Mouse (Mus musculus) gastrocnemius, adult 2 months (tissue): Measurements from ENCODE around the gene Rex1bd. TPM values are rescaled to one million over a fixed set of nuclear protein-coding genes. Genes with fewer than 3 reads are reported as not detected.

Experiments used
- DNase-seq: peaks from one replicate; pipeline ENCODE4 v3.0.0; 2022
- H3K27ac ChIP-seq: fragments of 200-600 bp; 2 replicates; pipeline ENCODE4 v1.8.1; 2022; ENCODE audit warnings: mild to moderate bottlenecking
- H3K4me3 ChIP-seq: fragments of 200-600 bp; 2 replicates; pipeline ENCODE4 v1.8.1; 2022; ENCODE audit warnings: mild to moderate bottlenecking, moderate library complexity
- CTCF ChIP-seq: fragments of 200-600 bp; IDR thresholded peaks from 2 replicates; pipeline ENCODE4 v1.8.1; 2022; ENCODE audit warnings: antibody characterized with exemption, mild to moderate bottlenecking, moderate library complexity
- intact Hi-C: fragments of 180-260 bp; cut with DNase I; formaldehyde crosslinking; loops from one replicate; pipeline ENCODE4 v1.15.1; 2025
- total RNA-seq, 2 experiments: library from RNA; stranded (reverse); gene quantifications; 2 replicates each; pipeline ENCODE4 v1.2.3; 2021

Gene Rex1bd
- total RNA-seq, 2 experiments from 2014 or later = 146 to 148 TPM

GRCm38 (mm10) chr8:70494416-70494945 is 12.1 kb downstream of the Rex1bd start:
- intact Hi-C loops = no loop called here
- DNase-seq = no peak
- peak overlapping the region; percentile 34; the same call in 1 of the 2 replicates for H3K4me3 ChIP-seq
- H3K27ac ChIP-seq = no peak overlapping the region
- no peak for TF ChIP-seq CTCF

DNA sequence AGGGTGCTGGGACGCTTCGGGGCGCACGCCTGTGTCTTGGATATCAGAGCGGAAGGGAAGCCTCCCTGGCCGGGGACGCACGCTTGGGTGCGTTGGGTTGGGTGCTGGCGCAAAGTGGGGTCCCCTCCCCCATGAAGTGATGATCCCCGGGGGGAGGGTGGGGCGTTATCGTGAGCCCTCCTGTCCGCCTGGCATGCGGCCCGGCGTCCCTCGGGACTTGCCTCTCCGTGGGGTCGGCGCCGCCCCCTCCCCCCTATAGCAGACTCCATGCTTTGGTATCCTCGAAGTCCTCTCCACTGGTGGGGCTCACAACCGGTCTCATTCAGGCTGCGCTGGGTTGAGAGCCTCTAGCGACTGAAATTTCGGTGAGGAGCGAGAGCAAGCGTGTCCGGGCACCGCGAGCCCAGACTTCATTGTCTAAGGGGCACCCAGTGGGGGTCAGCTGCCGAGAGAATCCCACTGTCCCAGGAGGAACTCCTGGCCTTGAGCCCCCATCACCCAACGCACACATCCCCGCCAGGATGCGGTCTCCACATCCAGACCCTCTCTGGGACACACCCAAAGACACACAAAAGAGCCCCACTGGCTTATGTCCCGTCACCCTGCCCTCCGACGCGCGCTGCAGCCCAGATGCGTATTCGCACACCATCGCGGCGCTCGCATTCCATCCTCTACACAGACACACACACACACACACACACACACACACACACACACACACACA is 12.7 kb downstream of the Rex1bd start:
- intact Hi-C loops = loop anchor here (2.0 kb wide), 1 partner anchor 79 kb away; no protein-coding TSS in a partner anchor
- peak overlapping the region; percentile 31; the same call in 1 of the 2 replicates for H3K27ac ChIP-seq

GRCm38 (mm10) chr8:70492664-70493640 is 13.6 kb downstream of the Rex1bd start, which contains the start of gene Crlf1:
Crlf1 (plus strand) TSS chr8:70493158.
- DNase-seq = peak; percentile 51
- Histone ChIP-seq H3K27ac (peak within 1 kb of the TSS; percentile 31; the same call in 1 of the 2 replicates), H3K4me3 (peak within 1 kb of the TSS; percentile 76)
- TF ChIP-seq CTCF = no peak
- intact Hi-C loops = loop anchor here (2.0 kb wide), 1 partner anchor 78 kb away; no protein-coding TSS in a partner anchor

More for the DNA sequence above, 12.7 kb downstream of the Rex1bd start:
- peak overlapping the region; percentile 76 for H3K4me3 ChIP-seq
- no peak for TF ChIP-seq CTCF
- no peak for DNase-seq

GRCm38 (mm10) chr8:70490880-70491495 is 15.6 kb downstream of the Rex1bd start:
- DNase-seq = no peak
- intact Hi-C loops = no loop called here
- no peak overlapping the region for H3K4me3 ChIP-seq
- H3K27ac ChIP-seq = no peak overlapping the region
- no peak for TF ChIP-seq CTCF

GRCm38 (mm10) chr8:70490061-70490879 is 16.3 kb downstream of the Rex1bd start:
- H3K4me3 ChIP-seq = no peak overlapping the region
- no peak for DNase-seq
- H3K27ac ChIP-seq = no peak overlapping the region
- TF ChIP-seq CTCF = no peak
- intact Hi-C loops = no loop called here

GRCm38 (mm10) chr8:70489576-70489975 is 17.0 kb downstream of the Rex1bd start:
- H3K4me3 ChIP-seq = peak overlapping the region; percentile 69
- no peak for DNase-seq
- H3K27ac ChIP-seq = no peak overlapping the region
- TF ChIP-seq CTCF = no peak
- intact Hi-C loops = no loop called here

DNA sequence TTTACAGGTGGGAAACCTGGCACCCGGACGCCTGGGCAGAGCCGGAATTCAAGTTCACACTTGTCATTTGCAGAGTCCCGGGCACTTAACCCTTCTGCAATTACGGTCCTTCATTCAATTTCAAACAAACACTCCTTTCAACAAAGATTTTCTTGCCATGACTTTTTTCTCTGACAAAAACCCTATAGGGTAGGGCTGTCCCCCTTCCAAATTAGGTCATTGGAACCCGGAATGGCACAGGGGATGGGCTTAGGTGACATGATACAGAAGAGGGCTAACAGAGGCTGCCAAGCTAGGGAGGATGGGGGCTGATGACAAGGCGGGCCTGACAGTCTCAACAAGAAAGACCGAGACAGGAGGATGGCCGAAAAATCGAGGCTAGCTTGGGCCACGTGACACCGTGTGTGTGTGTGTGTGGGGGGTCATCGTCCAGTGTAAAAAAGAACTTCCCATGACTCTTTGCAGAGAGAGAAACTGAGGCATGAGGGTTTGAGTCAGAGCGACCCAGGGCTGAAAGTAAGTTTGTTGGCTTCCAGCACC is 17.6 kb downstream of the Rex1bd start:
- Histone ChIP-seq H3K4me3 (peak overlapping the region; percentile 69), H3K27ac (no peak overlapping the region)
- no peak for TF ChIP-seq CTCF
- intact Hi-C loops = no loop called here
- no peak for DNase-seq

- peak overlapping the region; percentile 63 for H3K4me3 ChIP-seq
These were observed 18.4 kb downstream of the Rex1bd start for GRCm38 (mm10) chr8:70487993-70488796.

GRCm38 (mm10) chr8:70486941-70487520 is 19.5 kb downstream of the Rex1bd start, which contains the start of gene Tmem59l:
Tmem59l (minus strand) TSS chr8:70487358.
- H3K27ac ChIP-seq = no peak within 1 kb of the TSS
- DNase-seq = no peak
- H3K4me3 ChIP-seq = peak within 1 kb of the TSS; percentile 63
- TF ChIP-seq CTCF = no peak
- intact Hi-C loops = no loop called here

More at GRCm38 (mm10) chr8:70487993-70488796, 18.4 kb downstream of the Rex1bd start:
- no peak overlapping the region for H3K27ac ChIP-seq
- no peak for DNase-seq
- intact Hi-C loops = no loop called here
- no peak for TF ChIP-seq CTCF

DNA sequence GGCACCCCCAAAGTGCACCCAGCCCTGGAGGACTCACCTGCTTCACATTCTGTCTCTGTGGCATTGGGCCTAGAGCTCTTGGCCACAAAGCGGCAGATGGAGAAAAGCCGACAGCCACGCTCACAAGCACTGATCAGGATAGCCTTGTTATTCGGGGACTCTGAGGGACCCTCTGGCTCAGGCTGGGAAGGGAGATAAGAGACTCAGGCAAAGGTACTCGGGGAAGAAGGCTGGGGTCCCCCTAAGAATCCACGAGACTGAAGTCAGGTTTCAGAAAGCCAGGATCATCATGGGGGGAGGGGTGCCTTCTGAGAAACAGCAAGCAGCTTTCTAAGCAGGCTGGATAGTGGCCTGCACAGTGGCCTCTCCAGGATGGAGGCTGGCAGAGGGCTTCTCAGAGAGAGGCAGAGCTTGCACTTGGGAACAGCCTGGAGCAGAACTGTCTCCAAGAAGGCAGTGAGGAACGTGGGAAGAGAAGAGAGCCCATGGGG is 20.3 kb downstream of the Rex1bd start:
- no peak for TF ChIP-seq CTCF
- intact Hi-C loops = no loop called here

More for the DNA sequence above, 20.3 kb downstream of the Rex1bd start:
- no peak for DNase-seq
- Histone ChIP-seq H3K27ac (no peak overlapping the region), H3K4me3 (no peak overlapping the region)
